In genomic region chr19:44245761-44246171, GRCm38 (mm10) we compare ENCODE assay signal across 8 mouse cellular contexts. TPM values are rescaled to one million over a fixed set of nuclear protein-coding genes. Genes with fewer than 3 reads are reported as not detected.
DNase-seq lines count a peak whose midpoint lies in the region; ATAC-seq lines count a peak whose summit lies in the region.

No protein-coding gene starts in this region.

- H3K4me3 ChIP-seq in kidney, embryonic 14.5 days (ENCODE audit: low read length) = no peak overlapping the region
- H3K4me3 ChIP-seq in hindbrain, embryonic 10.5 days = peak overlapping the region; percentile 16; the same call in 1 of the 2 replicates
- no peak overlapping the region for H3K4me3 ChIP-seq in liver, embryonic 15.5 days (replicated peaks)

- 2% methylated on average over 5 of the region's 5 CpGs for WGBS in kidney, embryonic 14.5 days
- 8% methylated on average over 5 of the region's 5 CpGs for WGBS in hindbrain, embryonic 10.5 days
- 2% methylated on average over 5 of the region's 5 CpGs for WGBS in liver, embryonic 15.5 days (ENCODE audit: insufficient replicate concordance)

- H3K9me3 ChIP-seq in kidney, embryonic 14.5 days (ENCODE audit: control insufficient read depth, low read length) = no peaks in the 10 kb centered on the region
- H3K9me3 ChIP-seq in hindbrain, embryonic 10.5 days = no peaks in the 10 kb centered on the region
- H3K9me3 ChIP-seq in liver, embryonic 15.5 days (replicated peaks) = no peaks in the 10 kb centered on the region

- no peak overlapping the region for H3K27ac ChIP-seq in kidney, embryonic 14.5 days (ENCODE audit: low read depth, low read length)
- H3K27ac ChIP-seq in hindbrain, embryonic 10.5 days = peak overlapping the region; percentile 16; the same call in 1 of the 2 replicates
- H3K27ac ChIP-seq in liver, embryonic 15.5 days (replicated peaks) = no peak overlapping the region

- no peak overlapping the region for H3K9ac ChIP-seq in kidney, embryonic 14.5 days (ENCODE audit: low read depth, low read length)
- H3K9ac ChIP-seq in liver, embryonic 15.5 days = no peak overlapping the region

- no peaks in the 10 kb centered on the region for H3K36me3 ChIP-seq in kidney, embryonic 14.5 days (ENCODE audit: control insufficient read depth, insufficient read depth, low read length)
- no peaks in the 10 kb centered on the region for H3K36me3 ChIP-seq in hindbrain, embryonic 10.5 days
- H3K36me3 ChIP-seq in liver, embryonic 15.5 days (replicated peaks) = no peaks in the 10 kb centered on the region

- peaks cover 30% of the 10 kb centered on the region for H3K4me1 ChIP-seq in kidney, embryonic 14.5 days (ENCODE audit: control insufficient read depth, insufficient read depth, low read length)
- peaks cover 36% of the 10 kb centered on the region for H3K4me1 ChIP-seq in hindbrain, embryonic 10.5 days (replicated peaks)
- peaks cover 48% of the 10 kb centered on the region for H3K4me1 ChIP-seq in liver, embryonic 15.5 days (replicated peaks)

- DNase-seq in kidney, adult 9 months = peak; percentile 58
- peak; percentile 85 for DNase-seq in MN1 (ENCODE audit: low spot score)
- peak; percentile 36 for DNase-seq in embryo, embryonic 9.5 days (ENCODE audit: extremely low spot score)
- DNase-seq in hindbrain, embryonic 10.5 days (ENCODE audit: low spot score) = peak; percentile 26
- DNase-seq in retina, postnatal 1 day = peak; percentile 85
- DNase-seq in spleen, postnatal 4 days (ENCODE audit: low spot score in 2 of 2) = no peak

- no peak for ATAC-seq in kidney, embryonic 14.5 days (ENCODE audit: low FRiP score, low TSS enrichment)
- ATAC-seq in liver, embryonic 15.5 days (ENCODE audit: insufficient read depth) = no peak

- no peaks in the 10 kb centered on the region for H3K27me3 ChIP-seq in kidney, embryonic 14.5 days (ENCODE audit: control insufficient read depth, insufficient read depth, low read length)
- no peaks in the 10 kb centered on the region for H3K27me3 ChIP-seq in hindbrain, embryonic 10.5 days (ENCODE audit: insufficient read depth, poor library complexity, severe bottlenecking)
- 0 out of 2 replicates have a peak, but pooled peaks cover 3% of the 10 kb centered on the region for H3K27me3 ChIP-seq in liver, embryonic 15.5 days

- H3K4me2 ChIP-seq in kidney, embryonic 14.5 days (replicated peaks; ENCODE audit: low read depth, low read length) = no peak overlapping the region
- H3K4me2 ChIP-seq in liver, embryonic 15.5 days = peak overlapping the region; percentile 94

RNA-seq across cellular contexts. Expression of gene Scd3, which starts 42.7 kb away (rescaled TPM):
- polyA plus RNA-seq in kidney, embryonic 14.5 days (2014; fragmentation: Nextera tagmentation; extraction: Ambion mirVana) = 0.12 and 0.96 TPM in 2 replicates
- 0.52 and 1.1 TPM in 2 replicates for polyA plus RNA-seq in hindbrain, embryonic 10.5 days (2016; fragmentation: Nextera tagmentation; extraction: Ambion mirVana)
- not detected in 2 replicates for polyA plus RNA-seq in liver, embryonic 15.5 days (2015; fragmentation: Nextera tagmentation; extraction: Ambion mirVana)

RNA-seq across cellular contexts. Expression of gene Scd2, which starts 47.7 kb away (rescaled TPM):
- polyA plus RNA-seq in kidney, embryonic 14.5 days (2014; fragmentation: Nextera tagmentation; extraction: Ambion mirVana) = 103 and 205 TPM in 2 replicates
- 333 and 352 TPM in 2 replicates for polyA plus RNA-seq in hindbrain, embryonic 10.5 days (2016; fragmentation: Nextera tagmentation; extraction: Ambion mirVana)
- polyA plus RNA-seq in liver, embryonic 15.5 days (2015; fragmentation: Nextera tagmentation; extraction: Ambion mirVana) = 108 and 124 TPM in 2 replicates

RNA-seq across cellular contexts. Expression of gene Pkd2l1, which starts 53.5 kb away (rescaled TPM):
- polyA plus RNA-seq in kidney, embryonic 14.5 days (2014; fragmentation: Nextera tagmentation; extraction: Ambion mirVana) = 0.06 TPM in 1 of 2 replicates, not detected in the other
- 0.29 and 0.34 TPM in 2 replicates for polyA plus RNA-seq in hindbrain, embryonic 10.5 days (2016; fragmentation: Nextera tagmentation; extraction: Ambion mirVana)
- polyA plus RNA-seq in liver, embryonic 15.5 days (2015; fragmentation: Nextera tagmentation; extraction: Ambion mirVana) = not detected in 2 replicates

Comparison
In these comparisons a context has a peak if more than half of its experiments do, and no peak if none do; other contexts are left out.
1. DNase-seq: peak in kidney, adult 9 months (single experiment), MN1 (single experiment), embryo, embryonic 9.5 days (single experiment), hindbrain, embryonic 10.5 days (single experiment) and retina, postnatal 1 day (single experiment); none in spleen, postnatal 4 days (0 of 2).